Mouse (Mus musculus): ENCODE measurements at regions not wholly inside any gene's neighbourhood (a gene's known extent, or its start where the extent isn't known, plus 50 kb on each side); places are given as distances from the start of the nearest gene placed in this dataset.

DNA sequence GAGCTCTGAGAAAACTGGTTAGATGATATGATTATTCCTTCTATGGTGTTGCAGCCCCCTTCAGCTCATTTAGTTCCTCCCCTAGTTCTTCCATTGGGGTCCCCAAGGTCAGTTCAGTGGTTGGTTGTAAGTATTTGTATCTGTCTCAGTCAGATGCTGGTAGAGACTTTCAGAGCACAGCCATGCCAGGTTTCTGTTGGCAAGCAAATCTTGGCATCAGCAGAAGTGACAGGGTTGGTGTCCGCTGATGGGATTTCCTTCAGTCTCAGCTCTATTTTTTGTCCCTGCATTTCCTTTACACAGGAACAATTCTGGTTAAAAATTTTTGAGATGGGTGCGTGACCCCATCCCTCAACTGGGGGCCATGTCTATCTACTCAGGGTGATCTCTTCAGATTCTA lies 55.3 kb upstream of the Spaca1 start:
- no peak for DNase-seq (ENCODE audit: low spot score in 2 of 2)

DNA sequence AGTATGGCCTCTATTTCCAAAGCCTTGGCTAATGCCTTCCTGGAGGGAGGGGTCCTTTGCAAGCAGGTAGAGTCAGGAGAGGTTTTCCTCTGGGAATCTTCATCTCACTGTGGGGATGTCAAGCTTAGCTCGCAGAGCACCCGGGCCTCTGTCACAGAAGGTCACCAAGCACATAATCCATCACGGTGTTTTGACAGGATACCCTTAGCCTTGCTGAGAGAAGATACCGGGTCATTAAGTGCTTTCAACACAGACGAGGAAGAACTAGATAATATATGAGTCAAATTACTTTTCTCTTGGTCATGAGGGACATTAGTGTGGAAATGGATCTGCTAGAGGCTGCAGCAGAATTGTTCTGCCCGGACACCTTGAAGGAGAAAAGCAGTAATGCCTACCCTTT lies 64.3 kb upstream of the Spaca1 start:
- DNase-seq (ENCODE audit: low spot score in 2 of 2), result no peak

DNA sequence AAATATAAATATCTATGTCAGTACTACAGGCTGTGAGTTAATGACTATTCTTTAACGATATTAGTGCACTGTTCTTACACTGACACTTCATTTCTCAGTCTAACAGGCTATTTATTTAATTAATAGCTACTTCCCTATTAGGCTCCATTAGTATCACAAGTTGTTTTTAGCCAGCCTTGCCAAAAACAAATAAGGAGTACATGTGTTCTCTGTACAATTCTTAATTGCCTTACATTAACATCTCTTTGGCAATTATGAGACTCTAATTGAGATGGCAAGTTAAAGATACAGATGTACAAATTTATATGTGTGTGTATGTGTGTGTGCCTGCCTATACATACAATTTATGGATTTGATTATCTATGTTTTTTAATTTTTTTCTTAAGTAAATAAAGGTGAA lies 67.1 kb upstream of the Spaca1 start:
- no peak for DNase-seq (ENCODE audit: low spot score in 2 of 2)

DNA sequence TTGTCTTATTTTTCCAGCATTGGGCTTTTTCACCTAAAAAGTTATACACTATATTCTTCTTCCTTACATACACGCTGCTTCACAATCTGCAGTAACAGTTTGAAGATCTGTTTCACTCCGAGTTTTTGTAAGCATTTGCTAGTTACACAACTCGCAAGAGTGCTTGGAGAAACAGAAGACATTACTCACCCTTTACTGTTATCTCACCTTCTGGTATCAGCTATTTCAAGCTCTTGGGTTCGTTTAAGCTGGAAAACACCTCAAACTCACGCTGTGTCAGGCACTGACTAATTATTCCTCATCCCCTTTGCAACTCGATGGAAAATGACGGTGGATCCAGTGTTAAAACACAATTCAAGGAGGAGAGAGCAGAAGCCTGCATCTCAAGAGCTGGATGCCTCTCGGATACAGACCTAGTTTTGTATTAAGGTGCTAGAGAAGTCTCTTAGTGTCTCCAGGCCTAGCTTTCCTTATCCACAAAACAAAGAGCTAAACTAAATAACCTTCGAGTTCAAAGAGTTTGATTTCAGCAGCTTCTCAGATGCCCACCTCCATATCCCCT lies 73.0 kb upstream of the Spaca1 start:
- no peak for DNase-seq (ENCODE audit: low spot score in 2 of 2)

DNA sequence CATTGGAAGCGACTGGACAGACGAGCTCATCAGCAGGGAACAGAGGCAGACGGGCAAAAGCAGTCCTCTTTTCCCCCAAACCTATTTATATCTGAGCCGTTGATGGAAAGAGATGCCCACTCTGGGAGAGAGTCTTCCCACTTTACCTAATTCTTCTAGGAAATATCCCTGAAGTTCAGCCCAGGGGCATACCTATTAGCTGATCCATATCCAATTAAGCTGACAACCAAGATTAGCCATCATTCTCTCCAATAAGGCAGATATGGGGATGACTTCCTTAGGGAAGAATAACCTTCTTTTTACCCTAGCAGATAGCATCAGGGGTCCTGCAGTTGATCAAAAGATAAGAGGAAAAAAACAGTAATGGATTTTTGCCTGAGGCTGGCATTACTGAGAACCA lies 78.2 kb upstream of the Spaca1 start:
- DNase-seq (ENCODE audit: low spot score in 2 of 2), result no peak

DNA sequence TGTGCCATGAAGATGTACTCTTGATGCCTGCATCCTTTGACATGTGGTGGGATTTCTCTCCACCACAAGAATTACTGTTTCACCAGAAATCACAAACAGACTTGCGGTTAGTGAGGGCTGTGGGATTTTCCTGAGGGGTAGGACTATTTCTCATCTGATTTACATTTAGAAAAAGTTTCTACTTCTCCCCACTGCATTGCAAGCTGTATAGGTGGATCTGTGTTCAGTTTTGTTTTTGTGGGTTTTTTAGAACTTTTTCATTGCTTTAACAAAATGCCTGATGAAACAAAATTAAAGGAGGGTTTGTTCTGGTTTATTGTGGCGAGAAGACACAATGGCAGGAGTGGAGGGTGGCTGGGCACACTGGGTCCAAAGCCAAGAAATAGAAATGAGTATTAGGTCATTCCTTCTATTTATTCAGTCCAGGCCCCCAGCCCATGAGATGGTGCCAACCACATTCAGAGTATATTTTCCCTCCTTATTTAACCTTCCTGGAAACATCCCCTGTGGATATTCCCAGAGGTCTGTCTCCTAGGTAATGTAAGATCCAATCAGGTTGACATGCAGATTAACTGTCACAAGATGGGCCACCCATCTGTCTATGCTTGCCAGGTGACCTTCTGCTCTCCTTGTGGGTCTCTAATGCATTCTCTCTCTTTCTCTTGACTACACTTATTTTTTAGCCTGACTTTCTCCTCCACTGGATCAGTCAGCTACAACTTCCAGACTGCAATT lies 96.3 kb upstream of the Spaca1 start:
- DNase-seq (ENCODE audit: low spot score in 2 of 2), result no peak

DNA sequence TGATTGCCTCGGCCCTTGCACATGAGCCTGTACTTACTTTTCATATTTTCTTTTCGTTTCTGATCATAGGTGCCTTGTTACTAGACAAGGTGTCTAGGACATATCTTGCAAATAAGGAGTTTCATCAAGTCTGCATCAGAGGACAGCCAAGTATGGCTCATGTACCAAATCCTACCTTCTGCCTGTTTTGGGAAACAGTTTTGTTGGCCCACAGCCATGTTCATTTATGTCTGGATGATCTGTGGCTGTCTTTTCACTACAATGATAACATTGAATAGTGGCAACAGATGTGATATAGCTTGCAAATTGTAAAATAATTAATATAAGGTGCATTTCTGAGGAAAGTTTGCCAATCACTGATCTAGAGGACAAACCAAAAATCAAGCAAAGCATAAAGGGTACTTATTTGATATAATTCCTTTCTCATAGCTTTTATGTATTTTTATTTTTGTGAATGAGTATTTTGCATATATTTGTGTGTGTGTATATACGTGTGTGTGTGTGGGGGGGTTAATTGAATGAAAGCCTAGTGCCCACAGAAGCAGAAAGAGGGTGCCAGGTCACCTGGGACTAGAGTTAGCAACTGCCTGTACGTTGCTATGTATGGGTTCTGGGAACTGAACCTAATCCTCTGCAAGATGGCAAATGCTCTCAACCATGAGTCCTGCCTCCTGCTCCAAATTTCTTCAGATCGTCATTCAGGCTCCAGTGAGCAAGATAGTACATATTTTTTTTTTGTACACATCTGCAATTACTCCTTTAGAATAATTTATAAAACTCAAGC lies 99.2 kb upstream of the Spaca1 start:
- DNase-seq (ENCODE audit: low spot score in 2 of 2), result no peak

DNA sequence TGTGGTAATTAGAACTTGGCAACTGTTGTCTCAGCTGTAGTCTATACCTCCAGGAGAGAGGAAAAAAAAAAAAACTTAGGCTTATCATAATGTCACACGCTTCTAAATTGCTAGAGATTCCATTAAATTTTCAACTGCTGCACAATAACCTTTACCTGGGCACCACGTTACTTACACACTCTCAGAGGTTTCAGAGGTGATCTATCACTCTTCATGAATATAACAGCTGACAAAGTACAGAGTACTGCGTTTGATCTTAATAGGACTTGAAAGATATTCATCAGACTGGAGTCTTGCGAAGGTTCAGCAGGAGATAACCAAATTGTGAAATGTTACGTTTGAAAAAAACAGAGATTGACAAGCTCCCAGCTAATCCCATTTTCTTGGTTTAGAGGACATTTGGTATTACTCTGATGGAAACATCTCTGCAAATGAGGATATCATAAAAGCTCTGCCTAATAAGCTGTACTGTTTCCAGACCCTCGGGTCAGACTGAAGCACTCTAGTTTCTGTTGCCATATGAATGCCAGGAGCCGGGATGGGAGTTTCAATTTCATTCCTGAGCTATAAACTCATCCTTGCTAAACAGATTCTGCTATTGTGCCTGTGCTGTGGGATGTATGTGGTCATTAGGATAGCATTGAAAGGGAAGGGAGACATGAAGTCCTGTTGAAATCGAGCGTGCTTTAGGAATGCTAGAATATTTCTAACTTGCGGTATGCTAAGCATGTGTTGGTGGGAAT lies 101.8 kb upstream of the Spaca1 start:
- DNase-seq (ENCODE audit: low spot score in 2 of 2), result no peak

DNA sequence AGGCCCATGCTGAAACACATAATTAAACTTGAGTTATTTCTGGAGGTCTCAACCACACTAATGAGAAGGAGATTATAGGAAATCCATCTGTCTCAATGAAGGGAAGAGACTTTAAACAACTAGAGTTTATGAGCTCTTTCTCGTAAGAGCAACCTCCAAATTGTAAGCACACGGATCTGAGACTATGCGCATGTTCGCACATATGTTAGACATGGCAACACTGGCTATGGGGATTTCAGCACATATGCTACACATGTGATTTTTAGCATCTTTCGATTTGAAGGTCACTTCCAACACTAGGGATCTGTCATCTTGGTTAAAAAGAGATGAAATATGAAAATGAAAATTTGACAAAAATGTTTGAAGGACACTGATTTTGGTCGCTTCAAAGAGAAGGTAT lies 105.5 kb upstream of the Spaca1 start:
- no peak for DNase-seq (ENCODE audit: low spot score in 2 of 2)

DNA sequence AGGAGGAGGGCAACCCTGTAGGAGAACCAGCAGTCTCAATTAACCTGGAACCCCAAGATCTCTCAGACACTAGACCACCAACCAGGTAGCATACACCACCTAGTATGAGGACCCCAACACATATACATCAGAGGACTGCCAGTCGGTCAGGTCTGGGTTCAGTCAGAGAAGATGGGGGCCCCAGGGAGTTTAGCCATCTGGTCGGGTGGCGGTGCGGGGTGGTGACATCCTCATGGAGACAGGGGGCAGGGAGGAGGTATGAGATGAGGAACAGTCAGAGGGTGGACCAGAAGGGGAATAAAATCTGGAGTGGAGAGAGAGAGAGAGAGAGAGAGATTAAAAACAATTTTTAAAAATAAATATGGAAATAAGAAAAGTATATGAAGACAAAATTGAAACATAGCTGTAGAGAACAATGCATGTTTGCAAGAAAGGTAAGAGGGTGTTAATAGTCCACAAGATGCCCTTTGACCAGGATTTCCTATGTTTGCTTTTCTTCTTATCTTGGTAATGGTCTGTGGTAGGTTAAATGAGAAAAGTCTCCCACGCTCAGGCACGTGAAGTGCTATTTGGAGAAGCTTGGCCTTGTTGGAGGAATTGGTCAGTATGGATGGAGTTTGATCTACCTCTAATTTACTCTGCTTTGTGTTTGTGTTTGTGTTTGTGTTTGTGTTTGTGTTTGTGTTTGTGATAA lies 108.0 kb upstream of the Spaca1 start:
- no peak for DNase-seq (ENCODE audit: low spot score in 2 of 2)

DNA sequence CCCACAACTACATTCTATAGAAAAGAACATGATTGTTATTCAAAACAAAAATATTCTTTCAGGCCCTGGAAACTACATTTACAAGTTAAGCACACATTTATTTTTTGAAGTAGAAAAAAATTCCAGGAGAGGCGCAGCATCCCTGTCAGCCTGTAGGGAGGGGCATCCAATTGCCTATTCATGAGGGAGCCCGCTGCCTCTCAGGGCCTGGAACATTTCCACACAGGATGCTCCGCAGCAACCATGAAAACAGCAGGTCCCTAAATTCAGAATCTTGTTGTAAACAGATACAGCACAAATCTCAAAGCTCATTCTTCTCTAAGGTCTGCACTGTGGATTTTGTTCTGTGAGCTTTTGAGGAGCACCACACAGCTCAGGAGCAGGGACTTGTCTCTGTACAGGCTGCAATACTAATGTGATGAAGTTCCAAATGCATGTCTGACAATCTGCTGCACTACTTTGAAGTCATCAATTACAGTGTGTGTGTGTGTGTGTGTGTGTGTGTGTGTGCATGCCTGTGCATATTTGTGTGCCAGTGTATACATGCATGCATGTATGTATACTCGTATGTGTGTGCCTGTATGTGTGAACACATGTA lies 121.4 kb upstream of the Spaca1 start:
- no peak for DNase-seq (ENCODE audit: low spot score in 2 of 2)

DNA sequence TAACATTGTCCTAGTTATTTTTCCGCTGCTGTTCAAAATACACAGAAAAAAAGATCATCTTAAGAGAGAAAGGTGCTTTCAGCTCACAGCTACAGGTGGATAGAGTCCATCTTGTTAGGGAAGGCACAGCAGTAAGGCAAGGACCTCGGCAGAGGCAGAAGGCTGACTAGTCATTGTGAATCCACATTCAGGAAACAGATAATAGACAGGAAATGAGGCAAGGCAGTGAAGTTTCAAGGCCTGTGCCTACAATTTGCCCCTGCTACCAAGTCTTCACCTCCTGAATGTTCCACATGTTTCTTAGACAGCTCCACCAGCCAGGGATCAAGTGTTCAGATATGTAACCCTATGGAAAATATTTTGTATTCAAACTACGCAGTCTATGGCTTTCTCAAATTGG lies 122.0 kb upstream of the Spaca1 start:
- no peak for DNase-seq (ENCODE audit: low spot score in 2 of 2)

DNA sequence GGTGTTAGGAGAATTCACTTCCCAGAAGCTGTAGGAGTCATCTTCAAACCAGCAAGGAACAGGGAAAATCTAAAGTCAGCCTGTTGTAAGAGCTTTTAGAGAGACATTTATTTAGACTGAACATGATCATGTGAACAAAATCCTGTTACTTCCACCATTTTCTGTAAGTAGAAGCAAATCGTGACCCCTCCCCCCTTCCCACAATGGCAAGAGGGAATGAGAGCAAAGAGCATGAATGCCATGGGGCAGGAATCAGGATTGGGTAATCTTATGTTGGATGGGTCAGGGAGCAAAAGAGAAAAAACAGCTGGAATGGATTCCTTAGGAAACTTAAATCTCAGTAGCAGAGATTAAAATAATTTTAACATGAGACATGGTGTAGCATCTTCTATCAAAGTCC lies 127.4 kb upstream of the Spaca1 start:
- no peak for DNase-seq (ENCODE audit: low spot score in 2 of 2)

DNA sequence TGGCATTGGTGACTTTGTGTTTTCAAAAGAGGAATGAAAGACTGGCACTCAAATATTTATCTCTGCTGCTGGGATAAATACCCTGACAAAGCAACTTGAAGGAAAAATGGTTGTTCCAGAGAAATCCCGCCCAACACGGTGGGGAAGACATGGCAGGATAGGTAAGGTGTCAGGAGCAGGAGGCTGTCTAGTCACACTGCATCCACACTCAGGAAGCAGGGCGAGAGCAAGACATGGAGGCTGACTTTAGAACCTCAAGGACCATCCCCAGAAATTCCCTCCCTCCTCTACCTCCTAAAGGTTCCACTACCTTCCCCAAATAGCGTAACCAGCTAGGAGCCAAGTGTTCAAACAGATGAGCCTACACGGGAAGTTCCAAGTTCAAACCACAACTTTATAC lies 136.5 kb upstream of the Spaca1 start:
- no peak for DNase-seq (ENCODE audit: low spot score in 2 of 2)

DNA sequence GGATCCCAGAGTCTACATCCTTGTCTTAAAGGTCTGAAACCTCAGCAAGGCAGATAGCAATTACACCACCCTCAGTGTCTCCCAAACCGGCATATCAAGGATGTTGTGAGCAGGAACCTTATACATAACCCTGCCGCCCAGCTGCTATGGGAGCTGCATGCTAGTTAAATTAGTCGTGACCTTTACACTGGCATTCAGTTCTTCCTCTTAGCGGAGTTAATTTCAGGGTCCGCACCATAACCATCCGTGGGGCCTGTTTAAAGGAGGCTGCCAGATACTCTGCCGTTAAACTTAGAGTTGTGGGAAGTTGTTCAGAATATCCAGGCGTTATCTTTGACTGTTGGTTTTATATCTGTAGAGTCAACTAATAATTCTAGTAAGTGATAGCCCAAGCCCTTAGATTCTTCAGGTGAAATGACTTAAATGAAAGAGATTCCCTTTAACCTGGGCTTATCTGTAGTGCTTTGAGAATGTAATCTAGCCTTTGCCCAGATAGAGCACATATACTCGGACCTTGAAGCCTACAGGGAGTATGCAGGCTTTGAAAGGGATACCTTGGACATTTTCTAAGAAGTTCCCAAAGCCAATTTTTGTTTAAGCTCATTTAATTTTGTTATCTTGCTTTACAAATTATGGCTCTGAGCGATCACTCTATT lies 153.3 kb upstream of the Spaca1 start:
- DNase-seq (ENCODE audit: low spot score in 2 of 2), result no peak

DNA sequence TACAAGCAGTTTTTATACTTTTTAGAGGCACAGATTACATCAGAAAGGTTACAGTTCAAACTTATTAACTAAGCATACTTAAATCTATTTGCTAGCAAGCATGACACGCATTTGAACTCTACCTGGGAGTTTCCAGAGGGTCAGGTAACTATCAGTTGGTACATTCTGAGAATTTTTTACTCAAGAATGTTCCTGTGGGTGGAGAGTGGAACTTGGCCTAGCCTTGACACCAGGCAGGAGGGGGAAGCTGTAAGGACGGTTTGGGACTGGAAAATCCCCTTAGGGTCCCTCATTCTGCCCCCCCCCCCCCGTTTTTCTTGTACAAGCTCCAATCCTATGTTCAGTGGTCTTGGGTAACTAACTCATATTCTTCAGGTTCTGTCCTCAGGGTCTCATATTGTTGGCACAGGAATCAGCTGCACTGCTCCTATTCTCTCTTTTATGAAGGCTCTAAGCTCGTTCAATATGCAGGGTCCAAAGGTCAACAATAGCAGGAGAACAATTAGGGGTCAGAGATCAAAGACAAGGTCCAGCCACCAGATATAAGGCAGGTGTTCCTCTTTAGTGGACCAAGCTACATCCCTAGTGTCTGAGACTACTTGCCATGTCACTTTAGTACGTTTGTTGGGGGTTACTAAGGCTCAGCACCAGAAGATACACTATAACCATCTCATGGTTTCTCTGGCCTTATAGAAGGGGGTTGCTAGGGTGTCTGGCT lies 159.3 kb upstream of the Spaca1 start:
- no peak for DNase-seq (ENCODE audit: low spot score in 2 of 2)

DNA sequence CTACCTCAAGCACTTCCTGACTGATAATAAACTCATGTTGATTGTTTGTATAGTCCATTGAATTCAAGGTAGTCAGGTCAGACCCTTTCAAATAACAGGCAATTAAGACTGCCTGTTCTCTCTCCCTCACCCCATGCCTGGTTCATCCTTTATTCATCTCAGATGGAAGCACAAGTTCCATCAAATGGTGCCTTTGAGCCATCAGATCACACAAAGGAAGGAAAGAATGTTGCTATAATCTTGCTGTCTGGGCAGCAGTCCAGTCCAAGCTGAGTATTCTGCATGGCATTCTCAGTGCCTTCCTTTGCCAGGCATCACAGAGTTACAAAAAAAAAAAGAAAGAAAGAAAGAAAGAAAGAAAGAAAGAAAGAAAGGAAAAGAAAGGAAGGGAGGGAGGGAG lies 163.7 kb upstream of the Spaca1 start:
- DNase-seq (ENCODE audit: low spot score in 2 of 2), result no peak

DNA sequence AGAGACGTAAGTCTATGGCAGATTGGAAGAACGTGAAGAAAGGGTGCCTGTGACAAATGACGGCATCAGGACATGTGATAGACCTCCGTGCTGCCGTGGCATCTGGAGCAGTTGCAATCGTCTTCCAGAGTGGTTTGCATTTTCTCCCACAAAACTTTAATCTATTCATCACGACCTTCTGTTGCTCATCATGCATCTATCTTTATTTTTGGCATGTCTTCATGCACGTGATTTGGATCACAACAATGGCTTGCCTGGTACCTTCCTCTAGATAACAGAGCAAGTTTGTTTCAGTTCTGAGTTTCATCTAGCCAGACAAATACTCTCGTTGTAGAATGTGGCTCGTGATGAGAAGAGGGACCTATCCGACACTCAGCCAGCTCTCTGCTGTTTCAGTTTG lies 164.4 kb upstream of the Spaca1 start:
- DNase-seq (ENCODE audit: low spot score in 2 of 2), result no peak

DNA sequence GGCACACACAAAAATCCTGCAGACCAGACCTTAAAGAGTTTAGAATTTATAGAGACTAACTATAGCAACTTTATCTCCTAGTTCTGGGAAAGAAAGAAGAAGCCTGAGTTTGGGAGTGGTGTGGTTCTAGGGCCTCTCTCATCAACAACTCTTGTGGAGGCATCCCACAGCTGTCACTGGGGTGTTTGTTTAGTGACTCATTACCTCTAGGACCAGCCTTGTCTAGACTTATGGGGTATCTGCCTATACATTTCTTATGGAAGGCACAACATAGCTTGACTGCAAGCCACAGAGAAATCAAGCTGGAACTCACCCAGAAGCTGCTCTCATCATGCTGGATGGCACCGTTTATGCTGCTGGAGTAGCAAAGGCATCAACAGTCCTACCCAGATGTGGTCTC lies 171.9 kb upstream of the Spaca1 start:
- DNase-seq (ENCODE audit: low spot score in 2 of 2), result no peak

Measured in adrenal gland, adult 18-20 months (tissue).